Mouse (Mus musculus): ENCODE data around the gene Gm17783.
A peak's percentile ranks its signal among the peaks of the same experiment; 100 is the strongest.

DNA sequence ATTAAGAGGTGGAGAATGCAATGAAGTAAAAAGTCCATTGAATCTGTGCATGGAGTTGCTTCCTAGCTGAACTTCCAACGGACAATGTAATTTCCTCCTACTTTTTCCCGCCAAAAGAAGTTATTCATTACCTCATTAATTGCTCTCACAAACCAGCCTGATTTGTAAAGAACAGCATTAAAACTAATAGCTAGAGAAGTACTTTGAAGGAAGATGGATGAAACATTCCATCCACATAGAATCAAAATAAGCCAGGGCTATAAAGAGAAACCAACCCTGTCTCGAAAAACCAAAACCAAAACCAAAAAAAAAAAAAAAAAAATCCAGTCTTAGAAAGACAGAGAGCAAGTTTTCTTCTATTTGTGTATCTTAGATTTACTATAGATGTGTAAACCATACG lies at the start of gene Gm17783:
- TF ChIP-seq CTCF (conservative IDR thresholded peaks at IDR 0.05 in 1 of 2, IDR thresholded peaks at IDR 0.05 in 1 of 2; ENCODE audit: low read depth in 2 of 2, low read length in 2 of 2) (no peak), MEF2A (IDR thresholded peaks at IDR 0.05; ENCODE audit: borderline replicate concordance, low read depth, low read length) (no peak), USF2 (conservative IDR thresholded peaks at IDR 0.05; ENCODE audit: low read depth, low read length) (no peak), POLR2A (IDR thresholded peaks at IDR 0.05; ENCODE audit: low read depth, low read length) (no peak), NRF1 (IDR thresholded peaks at IDR 0.05; ENCODE audit: low read depth, low read length) (no peak), EP300 (IDR thresholded peaks at IDR 0.05; ENCODE audit: low read length) (0 out of 2 replicates have a peak, but pooled peaks have one; percentile 22), KAT2A (IDR thresholded peaks at IDR 0.05; ENCODE audit: insufficient replicate concordance, low read length) (no peak), E2F4 (IDR thresholded peaks at IDR 0.05; ENCODE audit: insufficient replicate concordance, low read depth, low read length) (peak; percentile 86), RCOR1 (conservative IDR thresholded peaks at IDR 0.05; ENCODE audit: low read depth, low read length) (no peak), PAX5 (IDR thresholded peaks at IDR 0.05; ENCODE audit: low read length) (no peak), USF1 (IDR thresholded peaks at IDR 0.05; ENCODE audit: low read depth, low read length) (no peak), MAFK (IDR thresholded peaks at IDR 0.05; ENCODE audit: insufficient replicate concordance, low read length) (no peak)

Data from CH12.LX (cell line).